Mouse (Mus musculus): ENCODE measurements at regions not wholly inside any gene's neighbourhood (a gene's known extent, or its start where the extent isn't known, plus 50 kb on each side); places are given as distances from the start of the nearest gene placed in this dataset.

GRCm38 (mm10) chr6:51251432-51251831 is 181.0 kb upstream of the Nfe2l3 start:
- Histone ChIP-seq H3K4me3 (ENCODE audit: low read depth, low read length) (no peak overlapping the region), H3K9ac (ENCODE audit: low read depth, low read length) (no peak overlapping the region), H3K27me3 (ENCODE audit: control insufficient read depth, insufficient read depth, low read depth, low read length) (no peaks in the 10 kb centered on the region), H3K27ac (ENCODE audit: low read length) (no peak overlapping the region), H3K9me3 (replicated peaks; ENCODE audit: control insufficient read depth, low read length, poor library complexity, severe bottlenecking) (no peaks in the 10 kb centered on the region), H3K4me2 (ENCODE audit: low read length) (no peak overlapping the region), H3K4me1 (ENCODE audit: control insufficient read depth, insufficient read depth, low read length) (no peaks in the 10 kb centered on the region), H3K36me3 (ENCODE audit: control insufficient read depth, insufficient read depth, low read length) (no peaks in the 10 kb centered on the region)
- 93% methylated on average over 2 of the region's 2 CpGs for WGBS
- ATAC-seq: no peak

GRCm38 (mm10) chr6:51252721-51253120 is 179.7 kb upstream of the Nfe2l3 start:
- no peak overlapping the region for H3K27ac ChIP-seq (ENCODE audit: low read length)
- ATAC-seq: no peak
- H3K4me1 ChIP-seq (ENCODE audit: control insufficient read depth, insufficient read depth, low read length): no peaks in the 10 kb centered on the region
- no peaks in the 10 kb centered on the region for H3K9me3 ChIP-seq (replicated peaks; ENCODE audit: control insufficient read depth, low read length, poor library complexity, severe bottlenecking)
- no peaks in the 10 kb centered on the region for H3K27me3 ChIP-seq (ENCODE audit: control insufficient read depth, insufficient read depth, low read depth, low read length)
- H3K36me3 ChIP-seq (ENCODE audit: control insufficient read depth, insufficient read depth, low read length): no peaks in the 10 kb centered on the region
- 83% methylated on average over 3 of the region's 3 CpGs for WGBS
- no peak overlapping the region for H3K4me3 ChIP-seq (ENCODE audit: low read depth, low read length)
- H3K9ac ChIP-seq (ENCODE audit: low read depth, low read length): no peak overlapping the region
- H3K4me2 ChIP-seq (ENCODE audit: low read length): no peak overlapping the region

- Histone ChIP-seq H3K27ac (ENCODE audit: low read length) (no peak overlapping the region), H3K4me2 (ENCODE audit: low read length) (no peak overlapping the region), H3K4me3 (ENCODE audit: low read depth, low read length) (no peak overlapping the region), H3K4me1 (ENCODE audit: control insufficient read depth, insufficient read depth, low read length) (no peaks in the 10 kb centered on the region), H3K27me3 (ENCODE audit: control insufficient read depth, insufficient read depth, low read depth, low read length) (no peaks in the 10 kb centered on the region), H3K9ac (ENCODE audit: low read depth, low read length) (no peak overlapping the region), H3K9me3 (replicated peaks; ENCODE audit: control insufficient read depth, low read length, poor library complexity, severe bottlenecking) (no peaks in the 10 kb centered on the region), H3K36me3 (ENCODE audit: control insufficient read depth, insufficient read depth, low read length) (no peaks in the 10 kb centered on the region)
- WGBS: 71% methylated on average over 4 of the region's 4 CpGs
- ATAC-seq: no peak
These were observed 175.8 kb upstream of the Nfe2l3 start for GRCm38 (mm10) chr6:51256631-51257030.

DNA sequence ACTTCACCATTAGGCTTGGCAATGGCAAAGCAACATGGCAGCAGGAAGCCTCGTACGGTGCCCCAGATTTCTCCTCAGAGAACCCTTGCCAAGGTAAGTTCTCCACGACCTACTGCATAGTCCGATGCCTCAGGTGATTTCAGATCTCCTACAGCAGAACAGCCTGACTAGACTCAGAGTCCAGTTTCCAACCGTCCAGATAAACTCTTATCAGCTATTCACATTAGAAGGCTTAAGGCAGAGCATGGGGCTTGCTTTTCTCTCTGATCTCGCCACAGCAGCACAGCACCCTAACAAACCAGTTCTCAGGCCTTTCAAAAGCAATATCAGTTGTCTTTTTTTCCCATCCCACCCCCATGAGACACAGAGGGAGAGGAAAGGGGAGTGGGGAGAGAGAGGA is 174.9 kb upstream of the Nfe2l3 start:
- no peaks in the 10 kb centered on the region for H3K27me3 ChIP-seq (ENCODE audit: control insufficient read depth, insufficient read depth, low read depth, low read length)
- H3K36me3 ChIP-seq (ENCODE audit: control insufficient read depth, insufficient read depth, low read length): no peaks in the 10 kb centered on the region
- 78% methylated on average over 6 of the region's 6 CpGs for WGBS
- H3K9ac ChIP-seq (ENCODE audit: low read depth, low read length): no peak overlapping the region
- H3K27ac ChIP-seq (ENCODE audit: low read length): no peak overlapping the region
- no peaks in the 10 kb centered on the region for H3K4me1 ChIP-seq (ENCODE audit: control insufficient read depth, insufficient read depth, low read length)
- H3K9me3 ChIP-seq (replicated peaks; ENCODE audit: control insufficient read depth, low read length, poor library complexity, severe bottlenecking): no peaks in the 10 kb centered on the region
- no peak for ATAC-seq
- H3K4me3 ChIP-seq (ENCODE audit: low read depth, low read length): no peak overlapping the region
- no peak overlapping the region for H3K4me2 ChIP-seq (ENCODE audit: low read length)

DNA sequence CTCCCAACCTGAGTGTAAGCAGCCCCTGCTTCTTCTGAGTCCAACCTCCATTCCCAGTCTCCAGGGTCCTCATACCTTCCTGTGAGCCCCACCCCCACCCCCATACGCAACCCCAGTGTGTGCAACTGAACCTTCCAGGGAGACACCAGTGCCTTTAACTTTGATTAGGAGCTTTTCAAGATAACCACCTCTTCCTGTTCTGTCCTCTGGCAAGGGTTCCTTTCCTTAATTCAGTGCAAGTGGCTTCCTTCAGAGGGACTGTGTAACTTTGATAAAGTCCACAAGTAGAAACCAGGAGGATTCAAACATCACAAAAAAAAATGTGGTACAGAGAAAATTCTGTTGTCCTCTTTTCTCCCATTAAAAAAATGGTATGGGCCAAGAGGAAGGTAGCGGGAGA is 174.2 kb upstream of the Nfe2l3 start:
- no peaks in the 10 kb centered on the region for H3K36me3 ChIP-seq (ENCODE audit: control insufficient read depth, insufficient read depth, low read length)
- H3K4me3 ChIP-seq (ENCODE audit: low read depth, low read length): no peak overlapping the region
- H3K27me3 ChIP-seq (ENCODE audit: control insufficient read depth, insufficient read depth, low read depth, low read length): no peaks in the 10 kb centered on the region
- no peak overlapping the region for H3K9ac ChIP-seq (ENCODE audit: low read depth, low read length)
- no peaks in the 10 kb centered on the region for H3K9me3 ChIP-seq (replicated peaks; ENCODE audit: control insufficient read depth, low read length, poor library complexity, severe bottlenecking)
- 89% methylated on average over 2 of the region's 2 CpGs for WGBS
- ATAC-seq: no peak
- H3K4me2 ChIP-seq (ENCODE audit: low read length): no peak overlapping the region
- H3K27ac ChIP-seq (ENCODE audit: low read length): no peak overlapping the region
- no peaks in the 10 kb centered on the region for H3K4me1 ChIP-seq (ENCODE audit: control insufficient read depth, insufficient read depth, low read length)

DNA sequence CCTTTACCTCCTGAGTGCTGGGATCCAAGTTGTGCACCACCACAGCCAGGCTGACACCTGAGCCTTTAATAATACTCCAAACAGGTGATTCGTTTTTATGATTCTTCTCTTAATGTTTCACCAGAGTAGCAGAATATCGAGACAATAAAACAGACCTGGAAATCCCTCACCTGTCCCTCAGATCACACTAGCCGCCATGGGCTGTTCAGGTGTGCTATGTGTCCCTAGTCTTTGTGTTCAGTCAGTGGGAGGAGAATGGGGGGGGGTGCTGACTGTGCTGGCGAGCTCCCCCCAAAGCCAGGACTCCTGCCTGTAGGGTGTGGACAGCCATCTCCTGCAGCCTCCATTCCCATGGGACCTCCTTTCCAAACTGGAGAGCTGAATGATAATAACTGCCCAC is 168.9 kb upstream of the Nfe2l3 start:
- H3K9me3 ChIP-seq (replicated peaks; ENCODE audit: control insufficient read depth, low read length, poor library complexity, severe bottlenecking): no peaks in the 10 kb centered on the region
- no peaks in the 10 kb centered on the region for H3K36me3 ChIP-seq (ENCODE audit: control insufficient read depth, insufficient read depth, low read length)
- H3K4me2 ChIP-seq (ENCODE audit: low read length): no peak overlapping the region
- no peak overlapping the region for H3K27ac ChIP-seq (ENCODE audit: low read length)
- H3K4me3 ChIP-seq (ENCODE audit: low read depth, low read length): no peak overlapping the region
- H3K27me3 ChIP-seq (ENCODE audit: control insufficient read depth, insufficient read depth, low read depth, low read length): no peaks in the 10 kb centered on the region
- no peak for ATAC-seq
- WGBS: 77% methylated on average over 4 of the region's 4 CpGs
- no peaks in the 10 kb centered on the region for H3K4me1 ChIP-seq (ENCODE audit: control insufficient read depth, insufficient read depth, low read length)
- no peak overlapping the region for H3K9ac ChIP-seq (ENCODE audit: low read depth, low read length)

GRCm38 (mm10) chr6:51265329-51265728 is 167.1 kb upstream of the Nfe2l3 start:
- no peaks in the 10 kb centered on the region for H3K36me3 ChIP-seq (ENCODE audit: control insufficient read depth, insufficient read depth, low read length)
- peaks cover 4% of the 10 kb centered on the region; the same call in 1 of the 2 replicates for H3K27me3 ChIP-seq (ENCODE audit: control insufficient read depth, insufficient read depth, low read depth, low read length)
- WGBS: 91% methylated on average over 3 of the region's 3 CpGs
- H3K4me2 ChIP-seq (ENCODE audit: low read length): no peak overlapping the region
- H3K9ac ChIP-seq (ENCODE audit: low read depth, low read length): no peak overlapping the region
- peaks cover 3% of the 10 kb centered on the region; the same call in 1 of the 2 replicates for H3K4me1 ChIP-seq (ENCODE audit: control insufficient read depth, insufficient read depth, low read length)
- no peak overlapping the region for H3K4me3 ChIP-seq (ENCODE audit: low read depth, low read length)
- H3K9me3 ChIP-seq (replicated peaks; ENCODE audit: control insufficient read depth, low read length, poor library complexity, severe bottlenecking): no peaks in the 10 kb centered on the region
- ATAC-seq: no peak
- no peak overlapping the region for H3K27ac ChIP-seq (ENCODE audit: low read length)

GRCm38 (mm10) chr6:51266721-51267120 is 165.7 kb upstream of the Nfe2l3 start:
- no peak overlapping the region for H3K27ac ChIP-seq (ENCODE audit: low read length)
- WGBS: 88% methylated on average over 6 of the region's 6 CpGs
- ATAC-seq: no peak

DNA sequence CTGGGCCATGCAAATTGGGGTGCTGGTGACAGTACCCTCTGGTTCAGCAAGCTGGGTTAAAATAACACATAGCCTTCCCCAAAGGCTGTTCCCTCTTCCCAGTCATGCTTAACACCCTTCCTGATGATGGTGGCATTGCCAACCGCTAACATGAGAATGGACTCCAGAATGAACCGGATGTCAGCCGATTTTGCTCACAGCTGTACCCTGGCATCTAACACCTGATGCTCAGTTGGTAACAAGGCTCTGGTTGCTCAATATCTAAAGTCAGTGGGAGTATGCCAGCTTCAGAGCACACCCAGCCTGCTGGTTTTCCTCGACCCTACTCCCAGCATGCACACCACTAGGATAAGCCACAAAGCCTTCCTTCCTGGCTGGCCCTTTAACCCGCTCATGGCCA is 164.6 kb upstream of the Nfe2l3 start:
- no peak overlapping the region for H3K9ac ChIP-seq (ENCODE audit: low read depth, low read length)
- WGBS: 92% methylated on average over 5 of the region's 5 CpGs
- no peaks in the 10 kb centered on the region for H3K36me3 ChIP-seq (ENCODE audit: control insufficient read depth, insufficient read depth, low read length)
- peaks cover 3% of the 10 kb centered on the region; the same call in 1 of the 2 replicates for H3K4me1 ChIP-seq (ENCODE audit: control insufficient read depth, insufficient read depth, low read length)
- ATAC-seq: no peak
- no peaks in the 10 kb centered on the region for H3K9me3 ChIP-seq (replicated peaks; ENCODE audit: control insufficient read depth, low read length, poor library complexity, severe bottlenecking)
- H3K27ac ChIP-seq (ENCODE audit: low read length): no peak overlapping the region
- no peak overlapping the region for H3K4me3 ChIP-seq (ENCODE audit: low read depth, low read length)
- H3K4me2 ChIP-seq (ENCODE audit: low read length): no peak overlapping the region
- H3K27me3 ChIP-seq (ENCODE audit: control insufficient read depth, insufficient read depth, low read depth, low read length): peaks cover 5% of the 10 kb centered on the region; the same call in 1 of the 2 replicates

More at GRCm38 (mm10) chr6:51266721-51267120, 165.7 kb upstream of the Nfe2l3 start:
- no peak overlapping the region for H3K9ac ChIP-seq (ENCODE audit: low read depth, low read length)
- peaks cover 3% of the 10 kb centered on the region; the same call in 1 of the 2 replicates for H3K4me1 ChIP-seq (ENCODE audit: control insufficient read depth, insufficient read depth, low read length)
- H3K9me3 ChIP-seq (replicated peaks; ENCODE audit: control insufficient read depth, low read length, poor library complexity, severe bottlenecking): no peaks in the 10 kb centered on the region
- H3K4me3 ChIP-seq (ENCODE audit: low read depth, low read length): no peak overlapping the region
- H3K27me3 ChIP-seq (ENCODE audit: control insufficient read depth, insufficient read depth, low read depth, low read length): peaks cover 5% of the 10 kb centered on the region; the same call in 1 of the 2 replicates
- no peak overlapping the region for H3K4me2 ChIP-seq (ENCODE audit: low read length)
- H3K36me3 ChIP-seq (ENCODE audit: control insufficient read depth, insufficient read depth, low read length): no peaks in the 10 kb centered on the region

Measured in midbrain, embryonic 16.5 days (tissue).